Mouse (Mus musculus): Measurements from ENCODE around the gene Gm6685. TPM values are rescaled to one million over a fixed set of nuclear protein-coding genes. Genes with fewer than 3 reads are reported as not detected.

Gene Gm6685
- polyA plus RNA-seq, 1 experiment: 2.2 TPM

DNA sequence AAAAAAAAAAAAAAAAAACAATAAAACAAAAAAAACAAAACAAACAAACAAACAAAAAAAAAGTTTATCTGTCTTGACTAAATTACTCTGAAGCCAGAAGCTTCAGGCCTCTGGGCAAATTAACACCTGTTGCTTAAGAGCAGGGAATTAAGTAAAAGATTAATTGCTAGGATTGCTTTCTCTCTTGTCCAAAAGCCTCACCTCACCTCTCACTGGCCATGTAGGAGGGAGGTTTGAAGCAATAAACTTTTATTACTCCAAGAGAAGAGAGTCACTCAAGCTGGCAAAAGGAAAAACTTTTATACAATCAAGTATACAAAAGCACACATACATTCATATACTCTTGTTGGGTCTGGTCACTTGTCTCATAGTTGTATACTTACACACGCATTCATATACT is 31.9 kb downstream of the Gm6685 start:
- TF ChIP-seq CTCF (IDR thresholded peaks at IDR 0.05; ENCODE audit: insufficient read depth, low read length) (no peak), POLR2A (IDR thresholded peaks at IDR 0.05; ENCODE audit: borderline replicate concordance, extremely low read depth, low read depth, low read length) (no peak)
- Histone ChIP-seq H3K4me1 (ENCODE audit: control insufficient read depth, insufficient read depth, low read length) (no peaks in the 10 kb centered on the region), H3K4me3 (replicated peaks; ENCODE audit: extremely low read depth, low read depth, low read length) (no peak overlapping the region)
- DNase-seq: no peak
- 90% methylated on average over 1 of the region's 1 CpGs for WGBS

DNA sequence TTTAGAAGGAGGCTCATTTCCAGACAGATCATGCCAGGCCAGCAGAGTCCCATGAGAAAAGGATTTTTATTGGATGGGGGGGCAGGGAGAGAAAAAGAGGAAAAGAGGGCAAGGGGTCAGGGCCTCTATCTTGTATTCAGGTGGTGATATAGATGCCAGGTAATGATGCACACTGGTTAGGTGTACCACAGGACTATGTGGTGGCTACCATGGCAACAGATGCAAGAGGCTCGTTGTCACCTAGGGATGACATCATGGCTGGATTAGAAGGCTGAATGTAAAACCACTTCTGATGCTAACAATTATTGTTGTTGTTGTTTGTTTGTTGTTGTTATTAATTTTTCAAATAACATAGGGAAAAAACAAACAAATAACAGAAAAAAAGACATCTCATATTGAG is 49.2 kb downstream of the Gm6685 start:
- 86% methylated on average over 1 of the region's 1 CpGs for WGBS
- TF ChIP-seq CTCF (IDR thresholded peaks at IDR 0.05; ENCODE audit: insufficient read depth, low read length): no peak
- no peak for TF ChIP-seq POLR2A (IDR thresholded peaks at IDR 0.05; ENCODE audit: borderline replicate concordance, extremely low read depth, low read depth, low read length)

More for the DNA sequence above, 49.2 kb downstream of the Gm6685 start:
- Histone ChIP-seq H3K4me1 (ENCODE audit: control insufficient read depth, insufficient read depth, low read length) (no peaks in the 10 kb centered on the region), H3K4me3 (replicated peaks; ENCODE audit: extremely low read depth, low read depth, low read length) (no peak overlapping the region)
- no peak for DNase-seq

Other genes starting within 250 kb of the Gm6685 start
- gene Ccdc85a, start 244.5 kb upstream of the Gm6685 start, polyA plus RNA-seq (2012; rRNA removed): 14.6 and 19.8 TPM in 2 replicates